Mouse (Mus musculus): ENCODE data around the gene Fxyd1. TPM values are rescaled to one million over a fixed set of nuclear protein-coding genes. Genes with fewer than 3 reads are reported as not detected.

Fxyd1 gene
- total and polyA plus RNA-seq, 3 experiments: 0.22 TPM; not detected in 2

- Histone ChIP-seq H3K9me3 (replicated peaks; ENCODE audit: insufficient read depth, low read length) (no peaks in the 10 kb centered on the region), H3K79me2 (ENCODE audit: control insufficient read depth, insufficient read depth, low read length, poor library complexity) (no peaks in the 10 kb centered on the region), H3K4me1 (ENCODE audit: control insufficient read depth in 1 of 2, insufficient read depth in 2 of 2, low read length in 2 of 2) (no peaks in the 10 kb centered on the region; a peak in 1 of 4 replicates), H3K4me3 (ENCODE audit: control insufficient read depth in 1 of 2, insufficient read depth in 1 of 2, low read depth in 2 of 2, low read length in 2 of 2) (no peak overlapping the region), H3K36me3 (ENCODE audit: control insufficient read depth in 1 of 2, insufficient read depth in 2 of 2, low read length in 2 of 2) (no peaks in the 10 kb centered on the region), H3K27me3 (ENCODE audit: control insufficient read depth in 1 of 2, insufficient read depth in 2 of 2, low read length in 2 of 2) (no peaks in the 10 kb centered on the region; a peak in 1 of 4 replicates), H3K27ac (ENCODE audit: control insufficient read depth, low read depth, low read length) (no peak overlapping the region), H3K9ac (ENCODE audit: control insufficient read depth, low read depth, low read length, poor library complexity, severe bottlenecking) (no peak overlapping the region)
- TF ChIP-seq NELFE (IDR thresholded peaks at IDR 0.05; ENCODE audit: low read depth, low read length): no peak
- TF ChIP-seq ZNF384 (IDR thresholded peaks at IDR 0.05; ENCODE audit: low read depth, low read length): no peak
- TF ChIP-seq SMC3 (IDR thresholded peaks at IDR 0.05; ENCODE audit: low read depth, low read length): no peak
- no peak for TF ChIP-seq CTCF (IDR thresholded peaks at IDR 0.05 in 2 of 3, conservative IDR thresholded peaks at IDR 0.05 in 1 of 3; ENCODE audit: control insufficient read depth in 1 of 3, insufficient read depth in 1 of 3, low read depth in 2 of 3, low read length in 3 of 3, poor library complexity in 1 of 3, severe bottlenecking in 1 of 3)
- no peak for TF ChIP-seq ZMIZ1 (IDR thresholded peaks at IDR 0.05; ENCODE audit: low read depth, low read length)
- TF ChIP-seq USF1 (IDR thresholded peaks at IDR 0.05; ENCODE audit: low read depth, low read length): no peak
- no peak for TF ChIP-seq TCF12 (IDR thresholded peaks at IDR 0.05; ENCODE audit: low read depth, low read length)
- TF ChIP-seq MYC (IDR thresholded peaks at IDR 0.05; ENCODE audit: low read depth, low read length): no peak
- TF ChIP-seq TAL1 (IDR thresholded peaks at IDR 0.05; ENCODE audit: low read length): no peak
- TF ChIP-seq KAT2A (conservative IDR thresholded peaks at IDR 0.05; ENCODE audit: low read depth, low read length): no peak
- no peak for TF ChIP-seq MAZ (IDR thresholded peaks at IDR 0.05; ENCODE audit: low read depth, low read length)
- no peak for TF ChIP-seq NRF1 (IDR thresholded peaks at IDR 0.05; ENCODE audit: insufficient read depth, low read depth, low read length, poor library complexity, severe bottlenecking)
- no peak for TF ChIP-seq E2F4 (IDR thresholded peaks at IDR 0.05; ENCODE audit: borderline replicate concordance, low read depth, low read length)
- TF ChIP-seq EP300 (IDR thresholded peaks at IDR 0.05; ENCODE audit: low read depth in 1 of 2, low read length in 2 of 2): no peak
- TF ChIP-seq MYB (IDR thresholded peaks at IDR 0.05; ENCODE audit: low read depth, low read length): no peak
- TF ChIP-seq MEF2A (IDR thresholded peaks at IDR 0.05; ENCODE audit: extremely low read depth, insufficient replicate concordance, low read depth, low read length, poor library complexity, severe bottlenecking): no peak
- no peak for TF ChIP-seq ELF1 (IDR thresholded peaks at IDR 0.05; ENCODE audit: low read depth, low read length)
- TF ChIP-seq MAX (IDR thresholded peaks at IDR 0.05; ENCODE audit: low read length): no peak
- no peak for TF ChIP-seq MAFK (IDR thresholded peaks at IDR 0.05; ENCODE audit: borderline replicate concordance, low read depth, low read length)
- no peak for DNase-seq (ENCODE audit: low read depth, low spot score)
These were observed 6.5 kb downstream of the Fxyd1 start for GRCm38 (mm10) chr7:31050487-31050886.

GRCm38 (mm10) chr7:31049846-31050281 is 7.1 kb downstream of the Fxyd1 start:
- H3K79me2 ChIP-seq (ENCODE audit: control insufficient read depth, insufficient read depth, low read length, poor library complexity): no peaks in the 10 kb centered on the region
- no peaks in the 10 kb centered on the region; a peak in 1 of 4 replicates for H3K27me3 ChIP-seq (ENCODE audit: control insufficient read depth in 1 of 2, insufficient read depth in 2 of 2, low read length in 2 of 2)
- no peaks in the 10 kb centered on the region for H3K9me3 ChIP-seq (replicated peaks; ENCODE audit: insufficient read depth, low read length)
- H3K9ac ChIP-seq (ENCODE audit: control insufficient read depth, low read depth, low read length, poor library complexity, severe bottlenecking): no peak overlapping the region
- no peak for TF ChIP-seq MAX (IDR thresholded peaks at IDR 0.05; ENCODE audit: low read length)
- TF ChIP-seq EP300 (IDR thresholded peaks at IDR 0.05; ENCODE audit: low read depth in 1 of 2, low read length in 2 of 2): no peak
- TF ChIP-seq MEF2A (IDR thresholded peaks at IDR 0.05; ENCODE audit: extremely low read depth, insufficient replicate concordance, low read depth, low read length, poor library complexity, severe bottlenecking): no peak
- H3K4me3 ChIP-seq (ENCODE audit: control insufficient read depth in 1 of 2, insufficient read depth in 1 of 2, low read depth in 2 of 2, low read length in 2 of 2): no peak overlapping the region
- no peaks in the 10 kb centered on the region for H3K36me3 ChIP-seq (ENCODE audit: control insufficient read depth in 1 of 2, insufficient read depth in 2 of 2, low read length in 2 of 2)
- H3K4me1 ChIP-seq (ENCODE audit: control insufficient read depth in 1 of 2, insufficient read depth in 2 of 2, low read length in 2 of 2): no peaks in the 10 kb centered on the region; a peak in 1 of 4 replicates
- no peak for DNase-seq (ENCODE audit: low read depth, low spot score)
- H3K27ac ChIP-seq (ENCODE audit: control insufficient read depth, low read depth, low read length): no peak overlapping the region

Data from MEL (cell line).